Mouse (Mus musculus) frontal cortex, adult 2 months (tissue): ENCODE measurements around the gene Psmd8. TPM values are rescaled to one million over a fixed set of nuclear protein-coding genes. Genes with fewer than 3 reads are reported as not detected.
"Not testable (repeated sequence)": the region's sequence is repeated elsewhere in the genome, so short reads cannot be mapped to it uniquely, and the experiment has no call there.

Source experiments
- DNase-seq, 2 experiments: peaks; one replicate each; pipeline ENCODE4 v3.0.0; 2022; ENCODE audit warnings: low spot score in 1 of 2; ENCODE audit errors: extremely low spot score in 1 of 2
- polyA plus RNA-seq: library from polyadenylated mRNA; depleted of rRNA; stranded (reverse); fragments of >200 nt; gene quantifications from 2 replicates; pipeline ENCODE4 v1.2.3, GENCODE M21; 2012; rRNA removed

Psmd8 gene
- polyA plus RNA-seq: 197 and 217 TPM in 2 replicates

DNA sequence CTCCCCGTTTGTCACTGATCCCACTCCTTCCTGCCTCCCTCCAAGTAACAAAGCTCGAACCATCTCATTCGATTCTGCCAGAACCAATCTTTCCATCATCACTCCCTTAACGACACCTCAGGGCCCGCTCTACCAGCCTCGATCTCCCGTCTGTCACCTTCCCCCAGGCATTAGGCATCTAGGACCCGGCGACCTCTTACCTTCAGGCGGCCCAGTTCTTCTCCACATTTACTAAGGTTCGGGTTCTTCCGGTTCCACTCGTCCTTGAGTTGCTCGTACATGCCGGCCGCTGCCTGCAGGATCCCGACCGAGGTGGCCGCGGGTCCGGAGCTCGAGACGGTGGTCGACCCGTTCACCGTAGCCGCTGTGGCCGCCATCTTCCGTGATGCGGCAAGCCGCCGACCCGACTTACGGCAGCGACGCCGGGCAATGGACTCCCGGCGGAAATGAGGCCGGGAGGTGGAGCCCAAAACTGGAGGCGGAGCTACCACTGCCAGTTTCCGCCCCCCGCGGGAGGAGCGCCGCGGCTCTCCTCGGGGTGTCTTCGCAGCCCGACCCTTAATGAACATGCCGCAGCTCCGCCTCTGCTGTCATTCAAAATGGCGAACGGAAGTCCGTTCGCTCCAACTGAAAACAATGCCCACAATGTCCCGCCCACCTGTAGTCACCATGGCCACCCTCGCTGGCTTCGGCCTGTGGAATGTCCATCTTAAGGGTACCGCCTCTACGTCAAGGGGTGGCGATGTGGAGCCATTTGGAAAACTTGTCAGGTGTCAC lies at the start of gene Psmd8:
Gene Psmd8 (minus strand): TSS at position 625 of the 777 bp plus-strand sequence.
- DNase-seq: peak; percentile 95

DNA sequence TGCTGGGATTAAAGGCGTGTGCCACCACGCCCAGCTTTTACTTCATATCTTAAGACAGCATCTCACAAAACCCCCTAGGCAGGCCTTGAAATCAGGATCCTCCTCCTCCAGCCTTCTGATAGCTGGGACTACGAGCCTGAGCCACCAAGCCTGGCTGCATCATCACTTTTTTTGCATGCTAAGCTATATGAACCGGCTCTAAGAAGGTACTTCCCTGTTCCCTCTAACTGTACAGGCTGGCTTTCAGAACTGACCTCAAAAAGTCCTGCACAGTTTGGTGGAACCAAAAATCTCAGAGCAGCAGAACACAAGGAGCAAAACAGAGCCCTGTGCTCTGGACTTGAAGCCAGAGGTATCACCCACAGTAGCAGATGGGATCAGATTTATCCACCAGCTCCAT lies 47.7 kb upstream of the Psmd8 start:
- DNase-seq: no peak

DNA sequence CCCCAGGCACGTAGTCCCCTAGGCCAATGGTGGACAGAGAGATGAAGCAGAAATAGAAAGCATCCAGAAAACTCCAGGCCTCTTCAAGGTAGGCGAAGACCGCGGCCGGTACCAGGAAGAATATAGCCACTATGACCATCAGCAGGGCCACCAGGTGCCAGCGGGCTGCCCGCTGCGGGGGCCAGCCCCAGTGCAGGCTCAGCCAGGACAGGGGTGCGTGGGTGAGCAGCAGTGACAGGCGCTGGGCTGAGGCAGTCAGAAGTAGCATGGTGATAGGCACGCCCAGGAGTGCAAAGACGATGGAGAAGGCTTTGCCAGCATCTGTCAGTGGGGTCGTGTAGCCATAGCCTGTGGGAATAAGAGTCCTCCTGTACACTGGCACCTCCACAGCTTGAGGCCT lies 45.0 kb upstream of the Psmd8 start:
- no peak for DNase-seq

GRCm38 (mm10) chr7:29224756-29225394 lies 44.4 kb upstream of the Psmd8 start:
- no peak for DNase-seq

DNA sequence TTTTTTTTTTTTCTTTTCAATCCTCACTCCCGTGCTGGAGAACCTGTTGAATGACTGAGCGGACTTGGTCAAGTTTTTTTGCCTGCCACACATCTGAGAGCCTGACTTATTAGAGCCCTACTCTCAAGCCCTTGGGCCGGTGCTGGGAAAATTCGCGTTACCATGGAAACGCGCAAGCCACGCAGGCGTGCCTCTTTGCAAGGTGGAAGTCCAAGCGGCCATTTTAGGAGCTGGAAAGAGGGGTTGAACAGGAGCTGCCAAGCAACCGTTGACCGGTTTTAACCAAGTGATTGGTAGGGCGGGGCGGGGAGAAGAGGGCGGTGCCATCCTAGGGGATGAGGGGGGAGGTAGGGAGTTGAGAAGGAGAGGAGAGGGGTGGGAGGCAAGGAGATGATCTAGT lies 34.3 kb upstream of the Psmd8 start:
- no peak for DNase-seq

GRCm38 (mm10) chr7:29214236-29214635 lies 33.7 kb upstream of the Psmd8 start:
- no peak for DNase-seq

GRCm38 (mm10) chr7:29213675-29214082 lies 33.2 kb upstream of the Psmd8 start, which contains the start of gene Catsperg1:
Catsperg1 (minus strand) TSS chr7:29214035.
- peak in 1 of 2 experiments; percentile 29 for DNase-seq

DNA sequence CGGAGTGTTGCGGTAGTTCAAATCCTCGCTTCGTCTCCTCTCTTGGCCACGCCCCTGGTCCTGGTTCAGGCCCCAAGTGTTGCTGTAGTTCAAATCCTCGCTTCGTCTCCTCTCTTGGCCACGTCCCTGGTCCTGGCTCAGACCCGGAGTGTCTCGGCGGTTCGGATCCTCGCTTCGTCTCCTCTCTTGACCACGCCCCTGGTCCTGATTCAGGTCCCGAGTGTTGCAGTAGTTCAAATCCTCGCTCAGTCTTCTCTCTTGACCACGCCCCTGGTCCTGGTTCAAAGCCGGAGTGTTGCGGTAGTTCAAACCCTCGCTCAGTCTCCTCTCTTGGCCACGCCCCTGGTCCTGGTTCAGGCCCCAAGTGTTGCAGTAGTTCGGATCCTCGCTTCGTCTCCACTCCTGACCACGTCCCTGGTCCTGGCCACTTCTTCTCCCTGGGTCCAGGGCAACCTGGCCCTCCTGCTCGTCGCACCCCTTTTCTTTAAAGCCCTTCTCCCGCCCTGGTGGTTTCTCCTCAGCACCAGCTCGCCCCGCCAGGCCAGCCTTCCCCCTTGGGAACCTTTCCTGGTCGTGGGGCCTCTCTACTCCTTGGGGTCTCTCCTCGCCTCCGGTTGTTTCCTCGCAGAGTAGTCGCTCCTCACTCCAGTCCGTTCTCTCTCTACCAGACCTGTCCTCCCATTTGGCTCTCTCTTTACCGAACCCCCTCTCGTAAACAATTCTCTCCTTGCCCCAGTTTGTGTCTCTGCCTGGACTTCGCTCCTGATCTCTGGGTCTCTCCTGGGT lies 32.5 kb upstream of the Psmd8 start:
- DNase-seq: not testable (repeated sequence)

DNA sequence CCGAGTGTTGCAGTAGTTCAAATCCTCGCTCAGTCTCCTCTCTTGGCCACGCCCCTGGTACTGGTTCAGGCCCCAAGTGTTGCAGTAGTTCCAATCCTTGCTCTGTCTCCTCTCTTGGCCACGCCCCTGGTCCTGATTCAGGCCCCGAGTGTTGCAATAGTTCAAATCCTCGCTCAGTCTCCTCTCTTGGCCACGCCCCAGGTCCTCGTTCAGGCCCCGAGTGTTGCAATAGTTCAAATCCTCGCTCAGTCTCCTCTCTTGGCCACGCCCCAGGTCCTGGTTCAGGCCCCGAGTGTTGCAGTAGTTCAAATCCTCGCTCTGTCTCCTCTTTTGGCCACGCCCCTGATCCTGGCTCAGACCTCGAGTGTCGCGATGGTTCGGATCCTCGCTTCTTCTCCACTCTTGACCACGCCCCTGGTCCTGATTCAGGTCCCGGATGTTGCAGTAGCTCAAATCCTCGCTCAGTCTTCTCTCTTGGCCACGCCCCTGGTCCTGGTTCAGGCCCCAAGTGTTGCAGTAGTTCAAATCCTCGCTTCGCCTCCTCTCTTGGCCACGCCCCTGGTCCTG lies 31.8 kb upstream of the Psmd8 start:
- no peak for DNase-seq

DNA sequence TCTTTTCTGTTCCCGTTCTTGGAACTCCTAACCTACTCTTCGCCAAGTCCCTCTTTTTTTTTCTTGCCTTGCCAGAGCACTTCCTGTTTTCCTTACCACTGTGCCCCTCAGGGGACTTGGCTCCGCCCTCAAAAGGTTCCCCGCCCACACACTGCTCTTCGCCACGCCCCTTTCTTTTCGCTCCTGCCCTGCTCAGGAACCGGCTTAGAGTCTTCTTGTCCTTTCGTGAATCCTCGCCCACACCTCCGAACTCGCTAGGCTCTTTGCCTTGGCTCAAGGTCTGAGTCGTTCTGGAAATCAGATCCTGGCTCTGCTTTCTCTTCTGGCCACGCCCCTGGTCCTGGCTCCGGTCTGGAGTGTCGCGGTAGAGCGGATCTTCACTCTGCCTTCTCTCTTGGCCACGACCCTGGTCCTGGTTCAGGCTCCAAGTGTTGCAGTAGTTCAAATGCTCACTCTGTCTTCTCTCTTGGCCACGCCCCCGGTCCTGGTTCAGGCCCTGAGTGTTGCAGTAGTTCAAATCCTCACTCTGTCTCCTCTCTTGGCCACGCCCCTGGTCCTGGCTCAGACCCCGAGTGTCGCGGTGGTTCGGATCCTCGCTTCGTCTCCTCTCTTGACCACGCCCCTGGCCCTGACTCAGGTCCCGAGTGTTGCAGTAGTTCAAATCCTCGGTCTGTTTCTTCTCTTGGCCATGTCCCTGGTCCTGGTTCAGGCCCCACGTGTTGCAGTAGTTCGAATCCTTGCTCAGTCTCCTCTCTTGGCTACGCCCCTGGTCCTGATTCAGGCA lies 31.1 kb upstream of the Psmd8 start:
- DNase-seq: peak; percentile 24 to 61

GRCm38 (mm10) chr7:29211013-29211412 lies 30.5 kb upstream of the Psmd8 start:
- DNase-seq: not testable (repeated sequence)

GRCm38 (mm10) chr7:29202577-29202976 lies 22.1 kb upstream of the Psmd8 start:
- no peak for DNase-seq

DNA sequence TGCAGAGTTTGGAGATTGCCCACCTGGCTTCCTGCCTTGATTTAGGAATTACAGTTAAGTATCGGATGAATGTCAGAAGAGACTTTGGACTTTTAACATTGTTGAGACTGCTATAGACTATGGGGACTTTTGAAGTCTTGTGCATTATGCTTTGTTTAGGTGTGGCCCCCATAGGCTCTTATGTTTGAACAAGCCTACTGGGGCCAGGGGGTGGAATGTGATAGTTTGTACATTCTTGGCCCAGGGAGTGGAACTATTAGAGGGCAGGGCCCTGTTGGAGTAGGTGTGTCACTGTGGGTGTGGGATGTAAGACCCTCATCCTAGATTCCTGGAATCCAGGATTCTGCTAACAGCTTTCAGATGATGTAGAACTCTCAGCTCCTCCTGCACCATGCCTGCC lies 13.7 kb upstream of the Psmd8 start:
- not testable (repeated sequence) for DNase-seq

GRCm38 (mm10) chr7:29181323-29181722 lies 822 bp upstream of the Psmd8 start:
- DNase-seq: not testable (repeated sequence)

GRCm38 (mm10) chr7:29180854-29181236 lies 344 bp upstream of the Psmd8 start:
- DNase-seq: no peak

DNA sequence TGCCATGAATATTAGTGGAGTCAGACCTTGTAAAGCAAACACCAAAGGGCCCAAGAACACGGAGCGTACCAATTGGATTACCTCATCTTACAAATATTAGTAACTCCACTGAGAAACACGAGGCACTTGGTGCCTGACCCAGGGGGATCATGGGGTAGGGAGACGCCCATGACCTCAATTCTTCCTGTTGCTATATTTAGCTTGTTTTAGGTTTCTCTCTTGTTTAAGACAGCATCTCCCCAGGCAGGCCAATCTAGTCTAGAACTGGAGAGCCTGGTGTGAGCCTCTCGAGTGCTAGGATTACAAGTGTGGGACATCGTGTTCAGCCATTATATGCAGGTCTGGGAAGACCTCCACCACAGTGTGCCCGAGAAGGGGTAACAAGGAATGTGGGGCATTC lies 1.2 kb downstream of the Psmd8 start:
- DNase-seq: no peak

- no peak for DNase-seq
Measured at GRCm38 (mm10) chr7:29178106-29178505, 2.4 kb downstream of the Psmd8 start.

GRCm38 (mm10) chr7:29172390-29173016 lies 8.0 kb downstream of the Psmd8 start:
- no peak for DNase-seq

DNA sequence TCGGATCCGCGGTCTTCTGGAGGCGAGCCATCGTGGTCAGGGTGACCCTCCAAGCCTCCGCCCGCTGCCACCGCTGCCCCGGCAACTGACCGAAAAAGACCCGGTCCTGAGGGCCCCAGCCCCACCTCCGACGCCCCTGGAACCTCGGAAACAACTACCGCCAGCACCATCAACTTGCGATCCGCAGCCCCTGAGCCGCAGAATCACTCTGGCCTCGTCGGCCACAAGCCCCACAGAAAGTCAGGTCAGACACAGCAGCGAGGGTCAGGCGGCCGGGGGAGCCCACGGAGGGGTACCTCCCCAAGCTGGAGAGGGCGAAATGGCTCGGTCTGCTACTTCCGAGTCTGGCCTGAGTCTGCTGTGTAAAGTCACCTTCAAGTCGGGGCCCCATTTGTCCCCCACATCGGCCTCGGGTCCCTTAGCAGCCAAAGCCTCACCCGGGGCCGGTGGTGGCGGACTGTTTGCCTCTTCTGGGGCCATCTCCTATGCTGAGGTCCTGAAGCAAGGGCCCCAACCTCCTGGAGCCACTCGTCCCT lies 8.9 kb downstream of the Psmd8 start:
- DNase-seq: no peak
